Mouse (Mus musculus) hindbrain, postnatal 0 days (tissue): Measurements from ENCODE around the gene Chaf1b. TPM values are rescaled to one million over a fixed set of nuclear protein-coding genes. Genes with fewer than 3 reads are reported as not detected.

Experiments
- ATAC-seq: fragments of 200-750 bp; cut with Nextera tagmentation; 2 replicates; pipeline ENCODE4 v1.8.0; 2017; ENCODE audit warnings: mild to moderate bottlenecking, moderate TSS enrichment, moderate library complexity
- DNase-seq: peaks from one replicate; pipeline ENCODE4 v3.0.0-alpha.2; 2015; ENCODE audit warnings: low spot score
- H3K27ac ChIP-seq: fragments of 300-500 bp; sonication (generic); 2 replicates; pipeline ENCODE4 v1.5.1; 2014; ENCODE audit warnings: mild to moderate bottlenecking
- H3K27me3 ChIP-seq: fragments of 300-500 bp; sonication (generic); 2 replicates; pipeline ENCODE4 v1.6.1; 2014; ENCODE audit warnings: low read length, mixed read lengths; ENCODE audit not compliant: insufficient read depth
- H3K36me3 ChIP-seq: fragments of 300-500 bp; sonication (generic); 2 replicates; pipeline ENCODE4 v1.6.1; 2014; ENCODE audit warnings: low read length, mixed read lengths; ENCODE audit not compliant: insufficient read depth
- H3K4me1 ChIP-seq: fragments of 300-500 bp; sonication (generic); 2 replicates; pipeline ENCODE4 v1.6.1; 2014; ENCODE audit warnings: antibody characterized with exemption, low read length, mixed read lengths; ENCODE audit not compliant: insufficient read depth
- H3K4me2 ChIP-seq: fragments of 300-500 bp; sonication (generic); 2 replicates; pipeline ENCODE4 v1.6.1; 2014; ENCODE audit warnings: low read depth, mild to moderate bottlenecking, low read length, moderate library complexity, mixed read lengths
- H3K4me3 ChIP-seq: fragments of 300-500 bp; sonication (generic); 2 replicates; pipeline ENCODE4 v1.5.1; 2014; ENCODE audit warnings: low read length
- H3K9ac ChIP-seq: fragments of 300-500 bp; sonication (generic); replicated peaks from 2 replicates; pipeline ENCODE4 v1.6.1; 2014; ENCODE audit warnings: mild to moderate bottlenecking, low read length, moderate library complexity, mixed read lengths
- H3K9me3 ChIP-seq: fragments of 300-500 bp; sonication (generic); 2 replicates; pipeline ENCODE4 v1.6.1; 2016; ENCODE audit warnings: low read length, mixed read lengths
- CTCF ChIP-seq: IDR thresholded peaks from 2 replicates; pipeline ENCODE4 v1.5.1; 2016; ENCODE audit warnings: antibody characterized with exemption, control low read depth, low read depth
- WGBS: fragments of 180-500 bp; shearing (Covaris S2); extraction: QIAGEN DNeasy Blood & Tissue Kit; methylation state at CpG from one replicate; pipeline ENCODE4 v1.1.7; 2014; 5-methylcytosine and 5-hydroxymethylcytosine counted together
- polyA plus RNA-seq: library from polyadenylated mRNA; unstranded; fragments of >200 nt; fragmentation: Nextera tagmentation; extraction: Ambion mirVana; gene quantifications from 2 replicates; pipeline ENCODE4 v1.2.1, GENCODE M21; 2015
- total RNA-seq: library from RNA; depleted of rRNA; stranded (reverse); fragments of >200 nt; gene quantifications from 2 replicates; pipeline ENCODE4 v1.2.3, GENCODE M21; 2014

Gene Chaf1b
- total and polyA plus RNA-seq, 2 experiments from 2014 or later, result 9.3 to 18.7 TPM

GRCm38 (mm10) chr16:93903027-93903426, 19.3 kb downstream of the Chaf1b start:
- WGBS, result 79% methylated on average over 6 of the region's 6 CpGs

GRCm38 (mm10) chr16:93906156-93907014, 22.7 kb downstream of the Chaf1b start:
- H3K36me3 ChIP-seq, result peaks cover 2% of the 10 kb centered on the region; the same call in 1 of the 2 replicates
- peak; percentile 96 for TF ChIP-seq CTCF
- peak; percentile 79 for DNase-seq
- no peak overlapping the region; the same call in 1 of the 2 replicates for H3K27ac ChIP-seq
- H3K4me1 ChIP-seq, result no peaks in the 10 kb centered on the region
- H3K4me3 ChIP-seq, result no peak overlapping the region
- no peak overlapping the region for H3K4me2 ChIP-seq
- ATAC-seq, result peak; percentile 76
- H3K9me3 ChIP-seq, result no peaks in the 10 kb centered on the region
- H3K27me3 ChIP-seq, result no peaks in the 10 kb centered on the region
- no peak overlapping the region for H3K9ac ChIP-seq
- 59% methylated on average over 11 of the region's 11 CpGs for WGBS

More at GRCm38 (mm10) chr16:93903027-93903426, 19.3 kb downstream of the Chaf1b start:
- Histone ChIP-seq H3K9ac (no peak overlapping the region), H3K9me3 (no peaks in the 10 kb centered on the region), H3K4me3 (no peak overlapping the region), H3K4me1 (no peaks in the 10 kb centered on the region), H3K27ac (no peak overlapping the region), H3K36me3 (peaks cover 7% of the 10 kb centered on the region), H3K4me2 (no peak overlapping the region), H3K27me3 (no peaks in the 10 kb centered on the region)
- ATAC-seq, result no peak
- peak; percentile 9 for DNase-seq
- TF ChIP-seq CTCF, result peak; percentile 47

- Histone ChIP-seq H3K4me1 (no peaks in the 10 kb centered on the region), H3K9ac (no peak overlapping the region), H3K4me3 (no peak overlapping the region), H3K27ac (no peak overlapping the region), H3K36me3 (no peaks in the 10 kb centered on the region), H3K9me3 (no peaks in the 10 kb centered on the region), H3K4me2 (no peak overlapping the region), H3K27me3 (no peaks in the 10 kb centered on the region)
- TF ChIP-seq CTCF, result no peak
- 80% methylated on average over 5 of the region's 5 CpGs for WGBS
- ATAC-seq (no peak), DNase-seq (no peak)
Observed at GRCm38 (mm10) chr16:93907761-93908160, 24.1 kb downstream of the Chaf1b start.

GRCm38 (mm10) chr16:93908196-93908595, 24.5 kb downstream of the Chaf1b start:
- H3K4me2 ChIP-seq, result no peak overlapping the region
- no peaks in the 10 kb centered on the region for H3K9me3 ChIP-seq
- no peak overlapping the region for H3K27ac ChIP-seq
- H3K27me3 ChIP-seq, result no peaks in the 10 kb centered on the region
- H3K4me3 ChIP-seq, result no peak overlapping the region
- no peak overlapping the region for H3K9ac ChIP-seq
- TF ChIP-seq CTCF, result no peak
- WGBS, result 93% methylated on average over 8 of the region's 8 CpGs
- ATAC-seq (no peak), DNase-seq (no peak)
- no peaks in the 10 kb centered on the region for H3K36me3 ChIP-seq
- H3K4me1 ChIP-seq, result no peaks in the 10 kb centered on the region

- ATAC-seq (no peak), DNase-seq (no peak)
- no peak overlapping the region for H3K27ac ChIP-seq
- no peak for TF ChIP-seq CTCF
- H3K4me1 ChIP-seq, result no peaks in the 10 kb centered on the region
- H3K9me3 ChIP-seq, result no peaks in the 10 kb centered on the region
- H3K4me3 ChIP-seq, result no peak overlapping the region
- no peaks in the 10 kb centered on the region for H3K27me3 ChIP-seq
- H3K9ac ChIP-seq, result no peak overlapping the region
- no peaks in the 10 kb centered on the region for H3K36me3 ChIP-seq
- 91% methylated on average over 3 of the region's 3 CpGs for WGBS
- H3K4me2 ChIP-seq, result no peak overlapping the region
Observed at GRCm38 (mm10) chr16:93909936-93910335, 26.2 kb downstream of the Chaf1b start.

- no peak overlapping the region for H3K4me2 ChIP-seq
- no peaks in the 10 kb centered on the region for H3K36me3 ChIP-seq
- no peak for TF ChIP-seq CTCF
- WGBS, result 67% methylated on average over 28 of the region's 28 CpGs
- ATAC-seq (no peak), DNase-seq (no peak)
- H3K4me3 ChIP-seq, result no peak overlapping the region
- H3K9ac ChIP-seq, result no peak overlapping the region
- no peak overlapping the region for H3K27ac ChIP-seq
- no peaks in the 10 kb centered on the region for H3K9me3 ChIP-seq
- H3K27me3 ChIP-seq, result no peaks in the 10 kb centered on the region
- no peaks in the 10 kb centered on the region for H3K4me1 ChIP-seq
Observed at GRCm38 (mm10) chr16:93910735-93911665, 27.3 kb downstream of the Chaf1b start.
